Mouse (Mus musculus) A20 (cell line): ENCODE data around the gene Lrrc30.

Experiments used
- DNase-seq: peaks from one replicate; pipeline ENCODE4 v3.0.0-alpha.2; 2011; ENCODE audit warnings: low read depth, low spot score

Gene Lrrc30

GRCm38 (mm10) chr17:67632676-67633339 lies at the start of gene Lrrc30:
Gene Lrrc30, minus strand, starts transcription at chr17:67632723.
- no peak for DNase-seq

- DNase-seq = no peak
These were observed 48.6 kb upstream of the Lrrc30 start for GRCm38 (mm10) chr17:67681084-67681483.

DNA sequence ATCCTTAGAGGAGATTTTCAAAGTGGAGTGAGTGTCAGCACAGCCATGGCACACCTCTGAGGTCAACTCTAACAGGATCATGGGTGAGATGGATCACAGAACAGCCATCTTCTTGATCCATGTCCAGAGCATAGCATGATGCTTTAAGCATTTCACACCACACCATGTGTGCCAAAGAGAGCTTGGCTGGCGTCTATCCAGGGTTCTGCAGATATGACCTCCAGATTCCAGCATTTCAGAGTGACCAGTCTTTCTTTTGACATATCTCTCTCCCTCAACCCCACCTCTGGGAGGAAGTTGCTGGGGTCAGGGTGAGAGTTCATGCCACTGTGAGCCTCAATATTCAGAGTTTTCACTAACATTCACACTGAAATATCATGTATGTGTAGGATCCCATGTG lies 46.1 kb upstream of the Lrrc30 start:
- no peak for DNase-seq

DNA sequence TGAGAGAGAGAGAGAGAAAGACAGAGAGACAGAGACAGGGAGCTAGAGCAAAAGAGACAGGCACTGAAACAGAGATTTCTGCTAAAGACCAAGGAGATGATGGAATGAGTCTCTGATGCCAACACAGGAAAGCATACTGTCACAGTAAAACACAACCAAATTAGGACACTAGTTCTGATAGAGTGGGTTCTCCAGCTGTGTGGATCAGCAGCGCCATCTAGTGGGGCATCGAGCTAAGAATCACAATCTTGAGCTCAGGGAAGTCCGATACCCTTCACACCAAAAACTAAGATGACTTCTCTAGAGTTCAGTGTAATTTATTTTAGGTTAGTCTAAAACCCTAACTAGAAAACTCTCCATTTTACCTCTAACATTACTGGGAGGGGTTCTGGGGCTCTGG lies 35.5 kb upstream of the Lrrc30 start:
- no peak for DNase-seq

DNA sequence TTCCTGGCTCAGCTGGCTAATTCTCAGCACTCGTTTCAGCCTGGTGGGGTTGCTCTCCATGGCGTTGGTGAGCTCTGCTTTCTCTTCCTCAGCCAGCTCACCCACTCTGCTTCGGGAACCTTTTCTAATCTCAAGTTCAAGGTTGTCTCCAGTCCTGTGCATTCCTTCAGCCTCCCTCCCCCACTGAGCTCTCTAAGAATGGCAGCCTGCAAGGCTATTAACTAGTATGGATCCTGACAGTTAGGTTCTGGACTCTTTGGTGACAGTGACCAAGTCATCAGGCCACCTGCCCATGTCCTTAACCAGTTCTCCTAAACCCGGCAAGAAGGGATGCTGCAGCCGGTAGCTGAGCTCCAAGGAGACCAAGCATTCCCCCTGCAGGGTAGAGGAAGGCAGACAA lies 34.5 kb upstream of the Lrrc30 start:
- no peak for DNase-seq

GRCm38 (mm10) chr17:67664299-67664698 lies 31.8 kb upstream of the Lrrc30 start:
- no peak for DNase-seq

- peak; percentile 1 for DNase-seq
These were observed 19.0 kb upstream of the Lrrc30 start for GRCm38 (mm10) chr17:67651506-67651905.

DNA sequence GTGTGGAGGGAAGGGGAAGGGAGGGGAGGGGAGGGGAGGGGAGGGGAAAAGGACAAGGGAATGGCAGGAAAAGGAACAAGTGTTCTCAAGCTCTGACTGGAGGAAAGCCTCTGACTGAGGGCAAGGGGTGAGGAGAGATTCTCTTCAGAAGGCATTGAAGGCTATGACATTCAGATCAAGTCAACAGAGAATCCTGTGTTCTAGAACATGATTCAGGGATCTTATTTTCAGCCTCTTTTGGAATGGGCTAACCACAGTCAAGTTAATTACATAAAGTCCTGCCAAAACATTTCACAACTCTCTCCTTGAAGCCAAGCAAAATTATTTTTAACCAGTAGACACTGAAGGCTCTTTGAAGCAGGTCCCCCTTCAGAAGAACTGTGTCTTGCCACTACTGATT lies 9.1 kb upstream of the Lrrc30 start:
- DNase-seq = no peak

- no peak for DNase-seq
These were observed 5.7 kb upstream of the Lrrc30 start for GRCm38 (mm10) chr17:67638119-67638810.

DNA sequence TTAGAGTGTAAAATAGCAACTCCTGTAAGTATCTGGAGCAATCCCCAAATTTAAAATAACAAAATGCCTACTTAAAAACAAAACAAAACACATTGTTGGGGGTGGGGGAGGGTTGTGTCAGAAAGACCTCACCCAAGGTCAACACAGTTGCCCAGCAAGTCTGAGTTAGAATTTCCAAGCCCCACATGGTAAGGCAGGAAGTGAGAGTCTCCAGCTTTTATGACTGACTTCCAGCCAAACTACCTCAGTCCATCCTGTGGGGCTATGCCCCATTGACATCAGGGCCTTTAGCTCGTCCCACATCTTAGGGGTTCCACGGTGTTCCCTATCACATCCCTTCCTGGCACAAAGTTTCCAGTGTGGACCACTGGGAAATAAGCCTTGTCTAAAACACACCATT lies 4.4 kb upstream of the Lrrc30 start:
- DNase-seq = no peak

DNA sequence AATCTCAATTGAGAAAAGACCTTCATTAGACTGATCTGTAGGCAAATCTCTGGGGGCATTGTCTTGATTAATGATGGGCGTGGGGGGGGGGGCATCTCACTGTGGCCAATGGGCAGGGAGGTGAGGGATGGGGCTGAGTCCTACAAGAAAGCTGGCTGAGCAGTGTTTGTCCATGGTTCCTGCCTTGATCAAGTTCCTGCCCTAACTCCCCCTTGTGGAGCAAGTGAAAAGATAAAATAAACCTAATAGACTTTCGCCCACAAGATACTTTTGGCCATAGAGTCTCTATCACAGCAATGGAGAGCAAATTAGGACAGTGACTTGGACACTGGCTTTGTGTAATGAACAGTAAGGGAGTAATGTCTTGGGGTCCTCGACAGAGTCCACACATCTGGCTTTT lies 3.8 kb upstream of the Lrrc30 start:
- no peak for DNase-seq

GRCm38 (mm10) chr17:67629746-67630145 lies 2.8 kb downstream of the Lrrc30 start:
- DNase-seq = no peak

DNA sequence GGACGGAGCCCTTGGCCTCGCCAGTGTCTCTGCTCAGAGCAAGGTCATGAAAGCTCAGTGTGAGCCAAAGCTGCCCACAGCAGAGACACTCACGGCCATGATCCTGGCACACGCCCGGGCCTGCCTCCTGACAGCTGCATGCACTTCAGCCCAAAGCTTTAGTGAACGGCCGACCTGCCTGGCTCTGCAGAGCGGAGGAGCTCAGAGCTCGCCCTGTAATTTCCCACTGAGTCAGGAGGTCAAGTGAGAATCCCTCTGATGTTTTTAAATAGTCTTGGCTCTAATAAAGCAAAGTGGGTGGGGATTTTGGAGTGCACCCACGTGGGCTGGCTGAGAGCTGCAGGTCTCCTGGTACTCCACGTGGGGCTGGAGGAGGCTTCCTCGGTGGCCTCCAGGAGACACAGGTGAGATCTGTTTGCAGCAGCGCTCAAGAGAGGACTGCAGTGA lies 3.3 kb downstream of the Lrrc30 start:
- DNase-seq = no peak

GRCm38 (mm10) chr17:67628475-67628874 lies 4.0 kb downstream of the Lrrc30 start:
- DNase-seq = no peak

DNA sequence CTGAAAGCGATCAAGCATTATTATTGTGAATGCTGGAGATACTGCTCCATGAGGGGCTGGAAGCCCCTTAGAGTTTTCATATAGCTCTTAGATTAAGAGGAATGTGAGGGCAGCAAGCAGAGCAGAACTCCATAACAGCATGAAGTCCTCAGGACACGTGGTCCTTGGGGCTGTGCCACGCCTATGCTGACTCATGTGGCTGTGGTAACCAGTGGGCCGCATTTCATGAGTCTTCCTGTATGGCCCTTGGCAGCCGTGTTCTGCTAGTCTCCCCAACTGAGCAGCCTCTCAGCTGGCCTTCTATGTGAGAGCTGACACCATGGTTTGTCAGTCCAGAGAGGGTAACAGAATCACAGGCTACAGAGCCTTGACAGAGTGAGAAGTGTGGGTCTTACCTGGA lies 7.1 kb downstream of the Lrrc30 start:
- DNase-seq = no peak

- DNase-seq = no peak
These were observed 13.5 kb downstream of the Lrrc30 start for GRCm38 (mm10) chr17:67619001-67619400.

DNA sequence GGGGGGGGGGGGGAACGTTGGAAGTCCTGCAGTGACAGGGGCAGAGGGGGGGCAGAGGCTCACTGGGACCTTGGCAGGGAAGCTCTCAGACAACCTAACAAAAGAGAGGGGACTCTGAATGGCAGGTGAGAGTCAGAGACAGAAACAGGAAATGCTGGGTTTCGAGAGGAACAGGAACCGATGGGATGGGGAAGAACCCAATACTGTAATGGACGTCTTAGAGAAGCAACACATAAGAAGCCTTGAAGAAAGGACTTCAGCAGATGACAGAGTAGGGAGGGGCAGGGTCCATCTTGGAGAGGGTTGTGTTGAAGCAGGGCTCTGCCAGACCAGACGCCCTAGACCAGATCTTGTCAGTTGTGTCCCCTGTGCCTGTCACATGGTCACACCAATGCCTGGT lies 18.1 kb downstream of the Lrrc30 start:
- DNase-seq = no peak

GRCm38 (mm10) chr17:67612576-67612975 lies 19.9 kb downstream of the Lrrc30 start:
- no peak for DNase-seq

DNA sequence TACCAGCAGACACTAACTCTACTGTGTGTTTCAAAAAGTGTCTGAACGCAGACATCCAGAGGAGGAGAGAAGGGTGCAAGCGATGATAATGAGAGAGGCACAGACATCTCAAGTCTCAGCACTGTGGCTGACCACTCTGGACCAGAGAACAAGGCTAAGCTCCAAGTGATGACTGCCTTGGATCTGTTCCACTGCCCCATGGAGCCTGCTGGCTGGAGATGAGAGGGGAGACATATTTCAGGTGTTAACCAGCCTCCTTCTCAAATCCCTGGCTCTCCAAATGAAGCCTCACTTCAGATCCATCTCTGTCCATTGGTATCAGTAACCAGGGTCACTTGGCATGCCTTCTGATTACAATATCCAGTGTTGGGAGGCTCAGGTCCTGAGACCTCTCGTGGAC lies 20.4 kb downstream of the Lrrc30 start:
- DNase-seq = no peak

DNA sequence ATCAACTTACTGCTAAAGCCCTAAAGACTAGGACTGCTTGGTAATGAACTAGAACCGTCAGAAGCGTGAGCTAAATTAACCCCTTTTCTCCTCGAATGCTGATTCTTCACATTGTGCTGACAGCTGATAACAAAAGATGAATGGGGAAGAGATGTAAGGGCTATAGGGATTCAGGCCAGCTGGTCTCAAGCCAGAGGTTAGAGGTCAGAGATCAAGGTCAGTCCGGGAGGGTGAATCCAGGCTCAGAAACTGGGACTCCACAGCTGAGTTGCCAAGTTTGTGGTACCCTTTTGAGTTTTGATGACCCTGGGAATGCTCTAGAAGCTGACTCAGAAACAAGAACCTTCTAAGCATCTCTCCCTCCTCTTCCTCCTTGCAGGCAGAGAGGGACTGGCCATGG lies 28.1 kb downstream of the Lrrc30 start:
- DNase-seq = no peak

GRCm38 (mm10) chr17:67602556-67602955 lies 30.0 kb downstream of the Lrrc30 start:
- no peak for DNase-seq

GRCm38 (mm10) chr17:67584937-67585579 lies 47.5 kb downstream of the Lrrc30 start:
- peak; percentile 1 for DNase-seq

- DNase-seq = no peak
These were observed 48.0 kb downstream of the Lrrc30 start for GRCm38 (mm10) chr17:67584533-67584932.
